Mouse (Mus musculus) neural tube, embryonic 13.5 days (tissue): ENCODE data around the gene Tmem150a. TPM values are rescaled to one million over a fixed set of nuclear protein-coding genes. Genes with fewer than 3 reads are reported as not detected.
A peak's percentile ranks its signal among the peaks of the same experiment; 100 is the strongest.

Experiments
- ATAC-seq: fragments of 200-750 bp; cut with Nextera tagmentation; 2 replicates; pipeline ENCODE4 v1.8.0; 2017; ENCODE audit warnings: low read depth, mild to moderate bottlenecking, moderate TSS enrichment, moderate library complexity
- H3K27ac ChIP-seq: fragments of 300-500 bp; sonication (generic); replicated peaks from 2 replicates; pipeline ENCODE4 v1.5.1; 2015; ENCODE audit warnings: moderate library complexity, mild to moderate bottlenecking, inconsistent platforms
- H3K27me3 ChIP-seq: fragments of 300-500 bp; sonication (generic); 2 replicates; pipeline ENCODE4 v1.6.1; 2015; ENCODE audit warnings: mild to moderate bottlenecking, inconsistent platforms
- H3K36me3 ChIP-seq: fragments of 300-500 bp; sonication (generic); 2 replicates; pipeline ENCODE4 v1.6.1; 2015; ENCODE audit warnings: mild to moderate bottlenecking, inconsistent platforms
- H3K4me1 ChIP-seq: fragments of 300-500 bp; sonication (generic); replicated peaks from 2 replicates; pipeline ENCODE4 v1.6.1; 2015; ENCODE audit warnings: inconsistent platforms
- H3K4me2 ChIP-seq: fragments of 300-500 bp; sonication (generic); 2 replicates; pipeline ENCODE4 v1.6.1; 2015; ENCODE audit warnings: inconsistent platforms, mild to moderate bottlenecking, moderate library complexity
- H3K4me3 ChIP-seq: fragments of 300-500 bp; sonication (generic); 2 replicates; pipeline ENCODE4 v1.5.1; 2015; ENCODE audit warnings: mild to moderate bottlenecking, inconsistent platforms
- H3K9ac ChIP-seq: fragments of 300-500 bp; sonication (generic); 2 replicates; pipeline ENCODE4 v1.6.1; 2015; ENCODE audit warnings: moderate library complexity, mild to moderate bottlenecking, inconsistent platforms
- H3K9me3 ChIP-seq: fragments of 300-500 bp; sonication (generic); 2 replicates; pipeline ENCODE4 v1.6.1; 2016; ENCODE audit warnings: inconsistent platforms
- WGBS: fragments of 180-500 bp; shearing (Covaris S2); methylation state at CpG from one replicate; pipeline ENCODE4 v1.1.7; 2015; 5-methylcytosine and 5-hydroxymethylcytosine counted together
- polyA plus RNA-seq: library from polyadenylated mRNA; unstranded; fragments of >200 nt; fragmentation: Nextera tagmentation; extraction: Ambion mirVana; gene quantifications from 2 replicates; pipeline ENCODE4 v1.2.1, GENCODE M21; 2015

The Tmem150a gene
- polyA plus RNA-seq, 1 experiment from 2014 or later: 21.4 TPM

- Histone ChIP-seq H3K4me3 (peak within 1 kb of the TSS; percentile 43), H3K4me2 (peak within 1 kb of the TSS; percentile 61), H3K27ac (peak within 1 kb of the TSS; percentile 49; the same call in 1 of the 2 replicates), H3K27me3 (peaks cover 37% of the 10 kb centered on the region), H3K36me3 (no peaks in the 10 kb centered on the region), H3K9ac (peak within 1 kb of the TSS; percentile 66), H3K4me1 (peaks cover 9% of the 10 kb centered on the region), H3K9me3 (no peaks in the 10 kb centered on the region)
- WGBS: 2% methylated on average over 48 of the region's 49 CpGs
- peak; percentile 59; the same call in 1 of the 2 replicates for ATAC-seq
Observed at GRCm38 (mm10) chr6:72380131-72380770, 25.0 kb downstream of the Tmem150a start, which contains the start of gene Vamp5. TSS of gene Vamp5 (minus strand) at chr6:72380468.

- Histone ChIP-seq H3K4me2 (no peak overlapping the region), H3K4me1 (peaks cover 9% of the 10 kb centered on the region), H3K27ac (no peak overlapping the region), H3K27me3 (peaks cover 37% of the 10 kb centered on the region), H3K4me3 (no peak overlapping the region), H3K9me3 (no peaks in the 10 kb centered on the region), H3K9ac (no peak overlapping the region), H3K36me3 (no peaks in the 10 kb centered on the region)
- ATAC-seq: no peak
- WGBS: 83% methylated on average over 6 of the region's 6 CpGs
Observed at GRCm38 (mm10) chr6:72382494-72382893, 27.2 kb downstream of the Tmem150a start.

- Histone ChIP-seq H3K9me3 (no peaks in the 10 kb centered on the region), H3K27ac (no peak overlapping the region), H3K4me2 (no peak overlapping the region), H3K27me3 (peaks cover 37% of the 10 kb centered on the region), H3K4me1 (peaks cover 9% of the 10 kb centered on the region), H3K36me3 (no peaks in the 10 kb centered on the region), H3K9ac (no peak overlapping the region), H3K4me3 (no peak overlapping the region)
- WGBS: 81% methylated on average over 6 of the region's 6 CpGs
- no peak for ATAC-seq
Observed at GRCm38 (mm10) chr6:72383142-72383820, 28.0 kb downstream of the Tmem150a start.

GRCm38 (mm10) chr6:72383952-72384351 lies 28.7 kb downstream of the Tmem150a start:
- no peak overlapping the region for H3K4me3 ChIP-seq
- peaks cover 9% of the 10 kb centered on the region for H3K4me1 ChIP-seq
- H3K27me3 ChIP-seq: peaks cover 35% of the 10 kb centered on the region
- H3K27ac ChIP-seq: no peak overlapping the region
- H3K36me3 ChIP-seq: no peaks in the 10 kb centered on the region
- no peak for ATAC-seq
- no peaks in the 10 kb centered on the region for H3K9me3 ChIP-seq
- H3K4me2 ChIP-seq: no peak overlapping the region
- WGBS: 96% methylated on average over 7 of the region's 7 CpGs
- no peak overlapping the region for H3K9ac ChIP-seq

GRCm38 (mm10) chr6:72385258-72385657 lies 30.0 kb downstream of the Tmem150a start:
- H3K36me3 ChIP-seq: no peaks in the 10 kb centered on the region
- no peak overlapping the region for H3K27ac ChIP-seq
- ATAC-seq: no peak
- no peak overlapping the region for H3K4me3 ChIP-seq
- H3K9me3 ChIP-seq: no peaks in the 10 kb centered on the region
- H3K27me3 ChIP-seq: peaks cover 35% of the 10 kb centered on the region
- no peak overlapping the region for H3K9ac ChIP-seq
- 85% methylated on average over 4 of the region's 4 CpGs for WGBS
- peaks cover 14% of the 10 kb centered on the region for H3K4me1 ChIP-seq
- no peak overlapping the region for H3K4me2 ChIP-seq

GRCm38 (mm10) chr6:72386561-72386960 lies 31.3 kb downstream of the Tmem150a start:
- Histone ChIP-seq H3K4me2 (no peak overlapping the region), H3K4me3 (no peak overlapping the region), H3K9me3 (no peaks in the 10 kb centered on the region), H3K36me3 (no peaks in the 10 kb centered on the region), H3K27ac (no peak overlapping the region), H3K9ac (no peak overlapping the region), H3K27me3 (peaks cover 33% of the 10 kb centered on the region), H3K4me1 (peaks cover 17% of the 10 kb centered on the region)
- no peak for ATAC-seq
- WGBS: 92% methylated on average over 2 of the region's 2 CpGs

- no peak for ATAC-seq
- no peak overlapping the region for H3K27ac ChIP-seq
- no peak overlapping the region for H3K4me3 ChIP-seq
Observed at GRCm38 (mm10) chr6:72387816-72388215, 32.6 kb downstream of the Tmem150a start.

GRCm38 (mm10) chr6:72388266-72388665 lies 33.0 kb downstream of the Tmem150a start:
- 70% methylated on average over 10 of the region's 10 CpGs for WGBS

More at GRCm38 (mm10) chr6:72387816-72388215, 32.6 kb downstream of the Tmem150a start:
- Histone ChIP-seq H3K4me1 (peaks cover 17% of the 10 kb centered on the region), H3K27me3 (peaks cover 27% of the 10 kb centered on the region), H3K9ac (no peak overlapping the region), H3K9me3 (no peaks in the 10 kb centered on the region), H3K36me3 (no peaks in the 10 kb centered on the region), H3K4me2 (no peak overlapping the region)
- 73% methylated on average over 3 of the region's 3 CpGs for WGBS

GRCm38 (mm10) chr6:72388791-72389329 lies 33.6 kb downstream of the Tmem150a start:
- WGBS: 92% methylated on average over 6 of the region's 6 CpGs
- Histone ChIP-seq H3K4me2 (peak overlapping the region; percentile 50; the same call in 1 of the 2 replicates), H3K4me1 (peaks cover 17% of the 10 kb centered on the region), H3K36me3 (no peaks in the 10 kb centered on the region), H3K27me3 (peaks cover 27% of the 10 kb centered on the region), H3K4me3 (no peak overlapping the region), H3K27ac (no peak overlapping the region), H3K9ac (no peak overlapping the region), H3K9me3 (no peaks in the 10 kb centered on the region)
- ATAC-seq: no peak

More at GRCm38 (mm10) chr6:72388266-72388665, 33.0 kb downstream of the Tmem150a start:
- no peak overlapping the region for H3K4me2 ChIP-seq
- H3K27me3 ChIP-seq: peaks cover 27% of the 10 kb centered on the region
- H3K4me3 ChIP-seq: no peak overlapping the region
- ATAC-seq: no peak
- H3K36me3 ChIP-seq: no peaks in the 10 kb centered on the region
- H3K9ac ChIP-seq: no peak overlapping the region
- H3K27ac ChIP-seq: no peak overlapping the region
- H3K9me3 ChIP-seq: no peaks in the 10 kb centered on the region
- peaks cover 17% of the 10 kb centered on the region for H3K4me1 ChIP-seq

- H3K9ac ChIP-seq: peak overlapping the region; percentile 56
- WGBS: 42% methylated on average over 13 of the region's 13 CpGs
- 0 out of 2 replicates have a peak, but pooled peaks have one; percentile 36 for ATAC-seq
- H3K4me2 ChIP-seq: peak overlapping the region; percentile 50
- peaks cover 27% of the 10 kb centered on the region for H3K27me3 ChIP-seq
- peak overlapping the region; percentile 35 for H3K4me3 ChIP-seq
- no peaks in the 10 kb centered on the region for H3K9me3 ChIP-seq
- peak overlapping the region; percentile 74 for H3K27ac ChIP-seq
- no peaks in the 10 kb centered on the region for H3K36me3 ChIP-seq
- peaks cover 17% of the 10 kb centered on the region for H3K4me1 ChIP-seq
Observed at GRCm38 (mm10) chr6:72389471-72389940, 34.3 kb downstream of the Tmem150a start.

- no peaks in the 10 kb centered on the region for H3K36me3 ChIP-seq
- H3K9me3 ChIP-seq: no peaks in the 10 kb centered on the region
- WGBS: 3% methylated on average over 33 of the region's 33 CpGs
- H3K9ac ChIP-seq: peak within 1 kb of the TSS; percentile 56
- H3K27me3 ChIP-seq: peaks cover 27% of the 10 kb centered on the region
- H3K27ac ChIP-seq: peak within 1 kb of the TSS; percentile 74
- H3K4me2 ChIP-seq: peak within 1 kb of the TSS; percentile 50
- H3K4me1 ChIP-seq: peaks cover 17% of the 10 kb centered on the region
- ATAC-seq: peak; percentile 36; the same call in 1 of the 2 replicates
- H3K4me3 ChIP-seq: peak within 1 kb of the TSS; percentile 35
Observed at GRCm38 (mm10) chr6:72389941-72390771, 34.9 kb downstream of the Tmem150a start, which contains the start of gene Vamp8. TSS of gene Vamp8 (minus strand) at chr6:72390703.
